ENCODE assay signal across 9 mouse cellular contexts in genomic region chr11:34845567-34846267, GRCm38 (mm10). TPM values are rescaled to one million over a fixed set of nuclear protein-coding genes. Genes with fewer than 3 reads are reported as not detected.
DNase-seq lines count a peak whose midpoint lies in the region; ATAC-seq and TF ChIP-seq lines count a peak whose summit lies in the region.
"Had no signal": no experiment of that assay in that cellular context is flagged by ENCODE, and none has a peak within 500 bp of the region (broad histone marks: within the 10 kb centered on the region; RNA-seq: fewer than 3 reads in every experiment).

No protein-coding gene starts in this region.

- H3K36me3 ChIP-seq in spleen, adult 2 months (ENCODE audit: control insufficient read depth, insufficient read depth, low read length): no peaks in the 10 kb centered on the region
- no peaks in the 10 kb centered on the region for H3K36me3 ChIP-seq in heart, embryonic 15.5 days
- H3K36me3 ChIP-seq in lung, embryonic 14.5 days (ENCODE audit: insufficient read depth): no peaks in the 10 kb centered on the region

- H3K27me3 ChIP-seq in spleen, adult 2 months (ENCODE audit: control insufficient read depth, insufficient read depth, low read length): no peaks in the 10 kb centered on the region
- no peaks in the 10 kb centered on the region for H3K27me3 ChIP-seq in heart, embryonic 15.5 days
- no peaks in the 10 kb centered on the region for H3K27me3 ChIP-seq in lung, embryonic 14.5 days (ENCODE audit: insufficient read depth, low read length)

- WGBS in spleen, adult 2 months: 51% methylated on average over 22 of the region's 22 CpGs
- 16% methylated on average over 22 of the region's 22 CpGs for WGBS in heart, embryonic 15.5 days
- 25% methylated on average over 22 of the region's 22 CpGs for WGBS in lung, embryonic 14.5 days

- no peak for DNase-seq in spleen, adult 2 months (ENCODE audit: low read depth in 1 of 2, low spot score in 2 of 2)
- DNase-seq in spleen, postnatal 10 days (ENCODE audit: low spot score in 2 of 2): no peak
- DNase-seq in lung, embryonic 14.5 days: peak; percentile 77
- peak; percentile 48 for DNase-seq in yolk sac, embryonic 10.5 days (ENCODE audit: low spot score)
- no peak for DNase-seq in thymus, postnatal 25 days
- DNase-seq in spleen, adult 12 weeks (ENCODE audit: low spot score): no peak
- no peak for DNase-seq in spleen, postnatal 4 days (ENCODE audit: low spot score in 2 of 2)

- no peak overlapping the region for H3K9ac ChIP-seq in heart, embryonic 15.5 days
- H3K9ac ChIP-seq in lung, embryonic 14.5 days: peak overlapping the region; percentile 2; the same call in 1 of the 2 replicates

- no peak for TF ChIP-seq CTCF in spleen, adult 2 months (IDR thresholded peaks at IDR 0.05; ENCODE audit: extremely low read depth, insufficient read depth, insufficient read length, insufficient replicate concordance)
- TF ChIP-seq CTCF in lung, embryonic 14.5 days (IDR thresholded peaks at IDR 0.05; ENCODE audit: low read depth): no peak

- H3K9me3 ChIP-seq in heart, embryonic 15.5 days (replicated peaks): no peaks in the 10 kb centered on the region
- H3K9me3 ChIP-seq in lung, embryonic 14.5 days (ENCODE audit: low read depth, low read length): no peaks in the 10 kb centered on the region

- H3K4me2 ChIP-seq in heart, embryonic 15.5 days: peak overlapping the region; percentile 51
- H3K4me2 ChIP-seq in lung, embryonic 14.5 days: peak overlapping the region; percentile 35

- no peak overlapping the region for H3K4me3 ChIP-seq in spleen, adult 2 months (ENCODE audit: extremely low read depth, insufficient read depth, insufficient read length)
- H3K4me3 ChIP-seq in heart, embryonic 15.5 days: peak overlapping the region; percentile 18
- H3K4me3 ChIP-seq in lung, embryonic 14.5 days (ENCODE audit: low read depth, low read length): peak overlapping the region; percentile 1; the same call in 1 of the 2 replicates

- H3K27ac ChIP-seq in spleen, adult 2 months (ENCODE audit: insufficient read depth, low read length): 0 out of 2 replicates have a peak overlapping the region, but pooled peaks have one; percentile 24
- peak overlapping the region; percentile 9; the same call in 1 of the 2 replicates for H3K27ac ChIP-seq in heart, embryonic 15.5 days
- no peak overlapping the region for H3K27ac ChIP-seq in lung, embryonic 14.5 days (ENCODE audit: low read depth)
- H3K27ac ChIP-seq: macrophage had no signal

- H3K4me1 ChIP-seq in spleen, adult 2 months (ENCODE audit: control insufficient read depth, insufficient read depth, insufficient read length): peaks cover 8% of the 10 kb centered on the region; the same call in 1 of the 2 replicates
- peaks cover 9% of the 10 kb centered on the region; the same call in 1 of the 2 replicates for H3K4me1 ChIP-seq in heart, embryonic 15.5 days (replicated peaks)
- H3K4me1 ChIP-seq in lung, embryonic 14.5 days (ENCODE audit: insufficient read depth): no peaks in the 10 kb centered on the region

- no peak for TF ChIP-seq POLR2A in spleen, adult 2 months (IDR thresholded peaks at IDR 0.05; ENCODE audit: low read depth, low read length)

- ATAC-seq in heart, embryonic 15.5 days (replicated peaks; ENCODE audit: insufficient number of reproducible peaks, insufficient read depth, low FRiP score, low read depth): peak; percentile 75
- ATAC-seq in lung, embryonic 14.5 days (ENCODE audit: insufficient read depth): peak; percentile 90

RNA-seq across cellular contexts. Expression of gene Spdl1, which starts 12.3 kb away (rescaled TPM):
- polyA plus RNA-seq in spleen, adult 2 months (2012; rRNA removed): 0.96 and 1.1 TPM in 2 replicates
- polyA plus RNA-seq in heart, embryonic 15.5 days (2015; fragmentation: Nextera tagmentation; extraction: Ambion mirVana): 12.4 and 13.4 TPM in 2 replicates
- 27.6 and 28.7 TPM in 2 replicates for polyA plus RNA-seq in lung, embryonic 14.5 days (2014; fragmentation: Nextera tagmentation; extraction: Ambion mirVana)

Comparison
In these comparisons a context has a peak if more than half of its experiments do, and no peak if none do; other contexts are left out.
1. DNase-seq: peak in lung, embryonic 14.5 days (single experiment) and yolk sac, embryonic 10.5 days (single experiment); none in spleen, adult 2 months (0 of 2), spleen, postnatal 10 days (0 of 2), thymus, postnatal 25 days (single experiment), spleen, adult 12 weeks (single experiment) and spleen, postnatal 4 days (0 of 2).